Mouse (Mus musculus) midbrain, embryonic 11.5 days (tissue): Measurements from ENCODE around the gene Eid1. TPM values are rescaled to one million over a fixed set of nuclear protein-coding genes. Genes with fewer than 3 reads are reported as not detected.
A peak's percentile ranks its signal among the peaks of the same experiment; 100 is the strongest.

Source experiments
- ATAC-seq: fragments of 200-750 bp; cut with Nextera tagmentation; 2 replicates; pipeline ENCODE4 v1.8.0; 2017; ENCODE audit warnings: moderate TSS enrichment, moderate library complexity; ENCODE audit not compliant: low FRiP score
- DNase-seq: peaks from one replicate; pipeline ENCODE4 v3.0.0; 2015; ENCODE audit warnings: low spot score; ENCODE audit errors: missing footprints
- H3K27ac ChIP-seq: fragments of 300-500 bp; sonication (generic); 2 replicates; pipeline ENCODE4 v1.5.1; 2014; ENCODE audit warnings: low read depth, low read length
- H3K27me3 ChIP-seq: fragments of 300-500 bp; sonication (generic); 2 replicates; pipeline ENCODE4 v1.6.1; 2014; ENCODE audit warnings: mild to moderate bottlenecking, low read length, moderate library complexity, mixed read lengths; ENCODE audit not compliant: control insufficient read depth, insufficient read depth
- H3K36me3 ChIP-seq: fragments of 300-500 bp; sonication (generic); 2 replicates; pipeline ENCODE4 v1.6.1; 2014; ENCODE audit warnings: mild to moderate bottlenecking, low read length, moderate library complexity, mixed read lengths; ENCODE audit not compliant: control insufficient read depth, insufficient read depth
- H3K4me1 ChIP-seq: fragments of 300-500 bp; sonication (generic); 2 replicates; pipeline ENCODE4 v1.6.1; 2014; ENCODE audit warnings: low read length; ENCODE audit not compliant: control insufficient read depth, insufficient read depth
- H3K4me2 ChIP-seq: fragments of 300-500 bp; sonication (generic); 2 replicates; pipeline ENCODE4 v1.6.1; 2014; ENCODE audit warnings: mild to moderate bottlenecking, moderate library complexity
- H3K4me3 ChIP-seq: fragments of 300-500 bp; sonication (generic); 2 replicates; pipeline ENCODE4 v1.5.1; 2014; ENCODE audit warnings: low read depth, low read length
- H3K9ac ChIP-seq: fragments of 300-500 bp; sonication (generic); 2 replicates; pipeline ENCODE4 v1.6.1; 2014; ENCODE audit warnings: low read length
- H3K9me3 ChIP-seq: fragments of 300-500 bp; sonication (generic); 2 replicates; pipeline ENCODE4 v1.6.1; 2016; ENCODE audit warnings: low read length; ENCODE audit not compliant: control insufficient read depth
- WGBS: fragments of 180-500 bp; shearing (Covaris S2); extraction: QIAGEN DNeasy Blood & Tissue Kit; methylation state at CpG from one replicate; pipeline ENCODE4 v1.1.7; 2014; 5-methylcytosine and 5-hydroxymethylcytosine counted together
- polyA plus RNA-seq: library from polyadenylated mRNA; unstranded; fragments of >200 nt; fragmentation: Nextera tagmentation; extraction: Ambion mirVana; gene quantifications from 2 replicates; pipeline ENCODE4 v1.2.1, GENCODE M21; 2014

The Eid1 gene
- polyA plus RNA-seq, 1 experiment from 2014 or later = 281 TPM

GRCm38 (mm10) chr2:125684559-125685440, 11.9 kb downstream of the Eid1 start:
- 66% methylated on average over 10 of the region's 10 CpGs for WGBS
- no peak overlapping the region for H3K9ac ChIP-seq
- H3K9me3 ChIP-seq = no peaks in the 10 kb centered on the region
- H3K4me3 ChIP-seq = no peak overlapping the region
- no peaks in the 10 kb centered on the region for H3K36me3 ChIP-seq
- H3K27me3 ChIP-seq = no peaks in the 10 kb centered on the region
- H3K4me1 ChIP-seq = 0 out of 2 replicates have a peak, but pooled peaks cover 6% of the 10 kb centered on the region
- peak; percentile 88 for DNase-seq
- H3K4me2 ChIP-seq = no peak overlapping the region
- no peak for ATAC-seq
- H3K27ac ChIP-seq = no peak overlapping the region

GRCm38 (mm10) chr2:125685441-125686150, 12.7 kb downstream of the Eid1 start:
- no peak overlapping the region; the same call in 1 of the 2 replicates for H3K27ac ChIP-seq
- 0 out of 2 replicates have a peak, but pooled peaks cover 6% of the 10 kb centered on the region for H3K4me1 ChIP-seq
- H3K4me2 ChIP-seq = no peak overlapping the region
- ATAC-seq (no peak), DNase-seq (peak; percentile 88)
- 66% methylated on average over 9 of the region's 9 CpGs for WGBS
- no peaks in the 10 kb centered on the region for H3K27me3 ChIP-seq
- H3K9me3 ChIP-seq = no peaks in the 10 kb centered on the region
- no peak overlapping the region for H3K9ac ChIP-seq
- H3K4me3 ChIP-seq = no peak overlapping the region
- no peaks in the 10 kb centered on the region for H3K36me3 ChIP-seq

GRCm38 (mm10) chr2:125692010-125692409, 19.1 kb downstream of the Eid1 start:
- Histone ChIP-seq H3K9me3 (no peaks in the 10 kb centered on the region), H3K36me3 (no peaks in the 10 kb centered on the region), H3K4me3 (no peak overlapping the region), H3K9ac (no peak overlapping the region), H3K4me2 (no peak overlapping the region), H3K27me3 (no peaks in the 10 kb centered on the region), H3K27ac (no peak overlapping the region), H3K4me1 (no peaks in the 10 kb centered on the region)
- 91% methylated on average over 2 of the region's 2 CpGs for WGBS
- DNase-seq (no peak), ATAC-seq (no peak)

DNA sequence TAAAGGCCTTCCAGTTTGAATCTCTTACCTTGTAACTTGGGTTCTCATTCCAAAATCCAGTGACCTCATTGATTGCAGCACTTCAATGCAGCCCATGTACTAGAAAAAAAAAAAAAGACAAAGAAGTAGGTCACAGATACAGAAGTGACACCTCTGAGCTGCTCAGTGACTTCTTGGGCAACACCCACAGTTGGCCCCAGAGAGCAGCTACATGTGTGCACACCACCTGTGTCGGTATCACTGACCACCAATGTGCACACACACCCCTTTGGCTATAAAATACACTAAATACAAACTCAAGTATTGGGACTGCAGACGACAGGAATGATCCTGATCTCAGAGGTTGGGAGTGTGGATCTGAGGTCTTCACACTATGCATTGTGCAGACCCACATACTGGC, 21.9 kb downstream of the Eid1 start:
- Histone ChIP-seq H3K36me3 (no peaks in the 10 kb centered on the region), H3K4me3 (no peak overlapping the region), H3K27ac (no peak overlapping the region), H3K4me2 (no peak overlapping the region), H3K4me1 (no peaks in the 10 kb centered on the region), H3K9ac (no peak overlapping the region), H3K9me3 (no peaks in the 10 kb centered on the region), H3K27me3 (no peaks in the 10 kb centered on the region)
- ATAC-seq (no peak), DNase-seq (no peak)
- 81% methylated on average over 2 of the region's 2 CpGs for WGBS

- H3K27ac ChIP-seq = no peak overlapping the region
- no peaks in the 10 kb centered on the region for H3K36me3 ChIP-seq
- no peaks in the 10 kb centered on the region for H3K9me3 ChIP-seq
- DNase-seq (no peak), ATAC-seq (no peak)
- H3K4me2 ChIP-seq = no peak overlapping the region
- H3K4me3 ChIP-seq = no peak overlapping the region
- no peak overlapping the region for H3K9ac ChIP-seq
- no peaks in the 10 kb centered on the region for H3K4me1 ChIP-seq
- 71% methylated on average over 2 of the region's 2 CpGs for WGBS
- no peaks in the 10 kb centered on the region for H3K27me3 ChIP-seq
Measured at GRCm38 (mm10) chr2:125696219-125696618, 23.3 kb downstream of the Eid1 start.

DNA sequence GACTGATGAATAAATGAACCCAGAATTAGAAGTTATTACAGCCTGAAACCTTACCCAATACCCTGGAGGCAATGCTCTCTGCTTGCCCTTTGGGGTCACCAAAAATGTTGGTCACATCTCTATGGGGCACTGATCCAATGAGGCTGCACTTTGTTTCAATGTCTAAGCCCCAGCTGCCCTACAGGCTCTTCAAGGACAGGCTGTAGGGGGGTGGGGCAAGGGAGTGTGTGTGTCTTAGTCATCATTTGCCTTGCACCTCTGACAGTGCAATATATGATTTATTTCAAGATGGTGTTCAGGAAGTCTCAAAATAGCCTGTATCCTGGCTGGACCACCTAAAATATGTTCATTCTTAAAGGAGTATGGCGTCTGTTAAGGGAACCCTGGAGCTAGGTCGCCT, 28.7 kb downstream of the Eid1 start:
- WGBS = 90% methylated on average over 2 of the region's 2 CpGs
- ATAC-seq = no peak
- H3K4me3 ChIP-seq = no peak overlapping the region

DNA sequence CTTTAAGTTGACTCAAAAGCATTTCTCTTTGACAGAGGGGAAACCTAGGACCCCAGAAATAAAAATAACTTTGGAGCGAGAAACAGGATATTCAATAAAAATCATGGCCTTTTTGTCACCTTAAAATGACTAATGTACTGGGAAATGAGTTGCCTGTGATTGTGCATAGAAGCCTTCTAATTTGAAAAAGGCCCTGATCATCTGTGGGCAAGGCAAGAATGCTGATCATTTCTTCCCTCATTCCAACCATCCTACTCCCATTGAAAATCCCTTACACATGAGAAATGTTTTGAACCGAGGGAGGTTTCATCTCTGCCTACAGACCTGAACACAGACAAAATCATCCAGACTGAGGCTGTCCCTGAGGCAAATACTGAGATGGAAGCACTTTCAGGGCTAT, 30.0 kb downstream of the Eid1 start:
- no peaks in the 10 kb centered on the region for H3K9me3 ChIP-seq
- peaks cover 9% of the 10 kb centered on the region; the same call in 1 of the 2 replicates for H3K4me1 ChIP-seq
- H3K4me3 ChIP-seq = no peak overlapping the region
- H3K9ac ChIP-seq = no peak overlapping the region
- DNase-seq (no peak), ATAC-seq (no peak)
- no peaks in the 10 kb centered on the region for H3K27me3 ChIP-seq
- H3K4me2 ChIP-seq = no peak overlapping the region
- WGBS = 94% methylated on average over 2 of the region's 2 CpGs
- H3K27ac ChIP-seq = no peak overlapping the region
- no peaks in the 10 kb centered on the region for H3K36me3 ChIP-seq

More for the DNA sequence above, 28.7 kb downstream of the Eid1 start:
- Histone ChIP-seq H3K27me3 (no peaks in the 10 kb centered on the region), H3K4me1 (peaks cover 9% of the 10 kb centered on the region; the same call in 1 of the 2 replicates), H3K27ac (no peak overlapping the region), H3K4me2 (no peak overlapping the region), H3K9me3 (no peaks in the 10 kb centered on the region), H3K36me3 (no peaks in the 10 kb centered on the region), H3K9ac (no peak overlapping the region)
- DNase-seq = no peak

DNA sequence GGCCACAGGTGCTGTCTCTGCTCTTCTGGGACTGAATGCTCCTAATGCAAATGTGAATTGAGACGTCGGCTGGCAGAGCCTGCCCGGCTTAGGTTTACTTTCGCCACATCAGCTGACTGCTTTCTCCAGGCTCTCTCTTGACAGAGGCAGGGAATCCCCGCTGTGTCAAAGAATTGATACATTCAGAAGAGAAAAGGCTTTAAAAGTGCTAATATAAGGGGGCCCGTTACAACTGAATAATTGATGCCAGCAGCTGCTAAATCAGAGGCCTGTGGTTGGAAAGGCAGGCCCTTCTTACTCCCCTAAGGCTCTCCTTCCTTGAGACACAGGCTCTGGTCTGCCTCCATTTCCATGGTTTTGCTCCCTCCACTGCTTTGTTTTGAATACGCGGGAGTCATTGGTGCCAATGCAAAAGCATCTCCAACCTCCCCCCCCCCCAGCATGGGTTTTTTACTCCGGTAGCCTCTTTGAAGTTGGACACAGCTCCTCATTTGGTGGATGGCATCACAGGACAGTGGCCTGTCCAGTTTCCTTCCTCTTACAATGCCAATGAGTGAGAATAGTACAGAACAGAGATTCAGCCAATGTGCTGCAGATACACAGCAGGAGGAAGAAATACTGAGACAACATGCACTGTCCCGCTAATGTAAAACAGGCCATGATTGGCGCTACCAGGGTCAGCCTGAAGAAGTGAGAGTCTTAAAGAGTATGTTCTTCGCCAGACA, 32.2 kb downstream of the Eid1 start:
- Histone ChIP-seq H3K27me3 (no peaks in the 10 kb centered on the region), H3K4me1 (peaks cover 9% of the 10 kb centered on the region; the same call in 1 of the 2 replicates), H3K27ac (peak overlapping the region; percentile 45; the same call in 1 of the 2 replicates), H3K9me3 (no peaks in the 10 kb centered on the region), H3K4me2 (no peak overlapping the region), H3K9ac (0 out of 2 replicates have a peak overlapping the region, but pooled peaks have one; percentile 1), H3K36me3 (no peaks in the 10 kb centered on the region), H3K4me3 (no peak overlapping the region)
- peak; percentile 88 for ATAC-seq
- DNase-seq = peak; percentile 91
- WGBS = 28% methylated on average over 12 of the region's 12 CpGs
